Mouse (Mus musculus): ENCODE results near the gene Mfsd11. TPM values are rescaled to one million over a fixed set of nuclear protein-coding genes. Genes with fewer than 3 reads are reported as not detected.
A peak's percentile ranks its signal among the peaks of the same experiment; 100 is the strongest.

Mfsd11 gene
- polyA plus RNA-seq, 1 experiment from 2014 or later, result 51.2 TPM

- H3K4me2 ChIP-seq (replicated peaks), result peak overlapping the region; percentile 82
- 38% methylated on average over 6 of the region's 6 CpGs for WGBS
- no peaks in the 10 kb centered on the region for H3K9me3 ChIP-seq
- peak overlapping the region; percentile 96 for H3K4me3 ChIP-seq
- peaks cover 32% of the 10 kb centered on the region for H3K36me3 ChIP-seq
- H3K9ac ChIP-seq, result peak overlapping the region; percentile 98
- H3K27me3 ChIP-seq, result no peaks in the 10 kb centered on the region
- peaks cover 20% of the 10 kb centered on the region for H3K4me1 ChIP-seq
- no peak for ATAC-seq (ENCODE audit: insufficient number of reproducible peaks, insufficient read depth, low FRiP score, low TSS enrichment)
- no peak overlapping the region for H3K27ac ChIP-seq
Measured at GRCm38 (mm10) chr11:116850833-116851477, 1.3 kb upstream of the Mfsd11 start.

- Histone ChIP-seq H3K4me2 (replicated peaks) (peak overlapping the region; percentile 82), H3K4me1 (peaks cover 20% of the 10 kb centered on the region), H3K27me3 (no peaks in the 10 kb centered on the region), H3K9ac (peak overlapping the region; percentile 98), H3K27ac (peak overlapping the region; percentile 99), H3K9me3 (no peaks in the 10 kb centered on the region), H3K4me3 (peak overlapping the region; percentile 96), H3K36me3 (peaks cover 32% of the 10 kb centered on the region)
- ATAC-seq (ENCODE audit: insufficient number of reproducible peaks, insufficient read depth, low FRiP score, low TSS enrichment), result no peak
- under 1% methylated on average over 29 of the region's 29 CpGs for WGBS
Measured at GRCm38 (mm10) chr11:116851576-116852290, 507 bp upstream of the Mfsd11 start.

GRCm38 (mm10) chr11:116852891-116853511 lies 761 bp downstream of the Mfsd11 start, which contains the start of gene Srsf2:
Gene Srsf2 (minus strand): TSS chr11:116853094.
- WGBS, result under 1% methylated on average over 65 of the region's 74 CpGs
- peak within 1 kb of the TSS; percentile 82 for H3K4me2 ChIP-seq (replicated peaks)
- H3K4me1 ChIP-seq, result peaks cover 20% of the 10 kb centered on the region
- ATAC-seq (ENCODE audit: insufficient number of reproducible peaks, insufficient read depth, low FRiP score, low TSS enrichment), result peak; percentile 85
- peak within 1 kb of the TSS; percentile 98 for H3K9ac ChIP-seq
- H3K27ac ChIP-seq, result peak within 1 kb of the TSS; percentile 99
- no peaks in the 10 kb centered on the region for H3K9me3 ChIP-seq
- H3K27me3 ChIP-seq, result no peaks in the 10 kb centered on the region
- peak within 1 kb of the TSS; percentile 96 for H3K4me3 ChIP-seq
- H3K36me3 ChIP-seq, result peaks cover 24% of the 10 kb centered on the region

GRCm38 (mm10) chr11:116853512-116853928 lies 1.3 kb downstream of the Mfsd11 start:
- under 1% methylated on average over 36 of the region's 36 CpGs for WGBS
- H3K4me2 ChIP-seq (replicated peaks), result peak overlapping the region; percentile 82
- ATAC-seq (ENCODE audit: insufficient number of reproducible peaks, insufficient read depth, low FRiP score, low TSS enrichment), result peak; percentile 86
- no peaks in the 10 kb centered on the region for H3K27me3 ChIP-seq
- peak overlapping the region; percentile 96 for H3K4me3 ChIP-seq
- H3K36me3 ChIP-seq, result peaks cover 24% of the 10 kb centered on the region
- no peaks in the 10 kb centered on the region for H3K9me3 ChIP-seq
- H3K4me1 ChIP-seq, result peaks cover 20% of the 10 kb centered on the region
- H3K27ac ChIP-seq, result peak overlapping the region; percentile 99
- H3K9ac ChIP-seq, result peak overlapping the region; percentile 98

GRCm38 (mm10) chr11:116854279-116854678 lies 2.0 kb downstream of the Mfsd11 start:
- ATAC-seq (ENCODE audit: insufficient number of reproducible peaks, insufficient read depth, low FRiP score, low TSS enrichment), result no peak
- no peaks in the 10 kb centered on the region for H3K27me3 ChIP-seq
- no peaks in the 10 kb centered on the region for H3K9me3 ChIP-seq
- H3K4me2 ChIP-seq (replicated peaks), result peak overlapping the region; percentile 82
- H3K36me3 ChIP-seq, result peaks cover 24% of the 10 kb centered on the region
- H3K27ac ChIP-seq, result peak overlapping the region; percentile 99
- H3K4me1 ChIP-seq, result peaks cover 20% of the 10 kb centered on the region
- peak overlapping the region; percentile 98 for H3K9ac ChIP-seq
- peak overlapping the region; percentile 96 for H3K4me3 ChIP-seq
- 31% methylated on average over 10 of the region's 10 CpGs for WGBS

GRCm38 (mm10) chr11:116857183-116857850 lies 5.1 kb downstream of the Mfsd11 start:
- H3K4me3 ChIP-seq, result no peak overlapping the region
- peaks cover 11% of the 10 kb centered on the region for H3K4me1 ChIP-seq
- no peaks in the 10 kb centered on the region for H3K27me3 ChIP-seq
- H3K9ac ChIP-seq, result no peak overlapping the region; the same call in 1 of the 2 replicates
- no peak overlapping the region for H3K27ac ChIP-seq
- no peak for ATAC-seq (ENCODE audit: insufficient number of reproducible peaks, insufficient read depth, low FRiP score, low TSS enrichment)
- 42% methylated on average over 12 of the region's 12 CpGs for WGBS
- peaks cover 38% of the 10 kb centered on the region for H3K36me3 ChIP-seq
- H3K4me2 ChIP-seq (replicated peaks), result no peak overlapping the region
- no peaks in the 10 kb centered on the region for H3K9me3 ChIP-seq

- Histone ChIP-seq H3K4me2 (replicated peaks) (no peak overlapping the region), H3K4me1 (no peaks in the 10 kb centered on the region), H3K9ac (no peak overlapping the region), H3K27me3 (no peaks in the 10 kb centered on the region), H3K27ac (no peak overlapping the region), H3K36me3 (peaks cover 78% of the 10 kb centered on the region), H3K4me3 (no peak overlapping the region), H3K9me3 (no peaks in the 10 kb centered on the region)
- WGBS, result 76% methylated on average over 10 of the region's 10 CpGs
- ATAC-seq (ENCODE audit: insufficient number of reproducible peaks, insufficient read depth, low FRiP score, low TSS enrichment), result no peak
Measured at GRCm38 (mm10) chr11:116864444-116864843, 12.2 kb downstream of the Mfsd11 start.

- no peak overlapping the region for H3K4me2 ChIP-seq (replicated peaks)
- no peak overlapping the region for H3K27ac ChIP-seq
- no peaks in the 10 kb centered on the region for H3K9me3 ChIP-seq
- H3K36me3 ChIP-seq, result peaks cover 69% of the 10 kb centered on the region
- WGBS, result 81% methylated on average over 12 of the region's 12 CpGs
- H3K4me1 ChIP-seq, result no peaks in the 10 kb centered on the region
- no peak for ATAC-seq (ENCODE audit: insufficient number of reproducible peaks, insufficient read depth, low FRiP score, low TSS enrichment)
- no peak overlapping the region for H3K9ac ChIP-seq
- no peaks in the 10 kb centered on the region for H3K27me3 ChIP-seq
- H3K4me3 ChIP-seq, result no peak overlapping the region
Measured at GRCm38 (mm10) chr11:116865945-116866585, 13.8 kb downstream of the Mfsd11 start.

- Histone ChIP-seq H3K36me3 (peaks cover 65% of the 10 kb centered on the region), H3K27me3 (no peaks in the 10 kb centered on the region), H3K9ac (no peak overlapping the region), H3K4me1 (no peaks in the 10 kb centered on the region), H3K9me3 (no peaks in the 10 kb centered on the region), H3K4me3 (no peak overlapping the region), H3K4me2 (replicated peaks) (no peak overlapping the region), H3K27ac (no peak overlapping the region)
- WGBS, result 57% methylated on average over 3 of the region's 3 CpGs
- no peak for ATAC-seq (ENCODE audit: insufficient number of reproducible peaks, insufficient read depth, low FRiP score, low TSS enrichment)
Measured at GRCm38 (mm10) chr11:116868129-116868528, 15.9 kb downstream of the Mfsd11 start.

GRCm38 (mm10) chr11:116869223-116869622 lies 17.0 kb downstream of the Mfsd11 start:
- H3K4me3 ChIP-seq, result no peak overlapping the region
- peaks cover 65% of the 10 kb centered on the region for H3K36me3 ChIP-seq
- no peaks in the 10 kb centered on the region for H3K27me3 ChIP-seq
- 77% methylated on average over 8 of the region's 8 CpGs for WGBS
- ATAC-seq (ENCODE audit: insufficient number of reproducible peaks, insufficient read depth, low FRiP score, low TSS enrichment), result no peak
- H3K4me2 ChIP-seq (replicated peaks), result no peak overlapping the region
- no peaks in the 10 kb centered on the region for H3K4me1 ChIP-seq
- H3K9ac ChIP-seq, result no peak overlapping the region
- H3K9me3 ChIP-seq, result no peaks in the 10 kb centered on the region
- 0 out of 2 replicates have a peak overlapping the region, but pooled peaks have one; percentile 11 for H3K27ac ChIP-seq

GRCm38 (mm10) chr11:116869641-116870040 lies 17.4 kb downstream of the Mfsd11 start:
- Histone ChIP-seq H3K4me3 (no peak overlapping the region), H3K36me3 (peaks cover 65% of the 10 kb centered on the region), H3K9me3 (no peaks in the 10 kb centered on the region), H3K4me2 (replicated peaks) (no peak overlapping the region), H3K9ac (no peak overlapping the region), H3K4me1 (no peaks in the 10 kb centered on the region), H3K27me3 (no peaks in the 10 kb centered on the region), H3K27ac (no peak overlapping the region)
- WGBS, result 72% methylated on average over 4 of the region's 4 CpGs
- ATAC-seq (ENCODE audit: insufficient number of reproducible peaks, insufficient read depth, low FRiP score, low TSS enrichment), result no peak
